Mouse (Mus musculus): ENCODE data around the gene Slc9a1.

DNA sequence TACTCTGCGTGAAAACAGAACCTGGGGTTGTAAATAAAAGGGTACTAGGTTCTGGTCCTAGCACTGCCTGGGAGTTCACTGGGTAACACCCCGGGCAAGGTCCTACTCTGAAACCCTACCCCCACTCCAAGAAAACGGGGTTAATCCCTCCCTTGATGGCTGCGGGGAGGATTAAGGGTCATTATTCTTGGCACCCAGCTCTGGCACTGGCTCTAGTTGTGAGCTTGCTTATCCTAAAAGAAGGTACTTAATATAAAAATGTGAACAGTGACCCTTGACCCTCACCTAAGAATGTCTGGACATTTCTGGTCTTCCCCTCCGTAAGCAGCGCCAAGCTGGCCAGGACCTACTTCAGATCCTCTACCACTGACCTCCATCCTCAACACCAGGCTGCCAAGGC, 36.2 kb upstream of the Slc9a1 start:
- TF ChIP-seq CTCF (IDR thresholded peaks at IDR 0.05; ENCODE audit: borderline replicate concordance, insufficient read depth, low read depth, low read length): no peak
- no peak for TF ChIP-seq POLR2A (IDR thresholded peaks at IDR 0.05; ENCODE audit: borderline replicate concordance, insufficient read depth, low read length)
